Mouse (Mus musculus) testis, postnatal 14 days (tissue): Measurements from ENCODE around the gene Sympk.

ENCODE experiments used
- DNase-seq: peaks from one replicate; pipeline ENCODE4 v3.0.0; 2021; ENCODE audit warnings: low spot score

Sympk gene

GRCm38 (mm10) chr7:19024096-19024506, at the start of gene Sympk:
Sympk (plus strand) TSS chr7:19024377.
- DNase-seq, result peak; percentile 96

- no peak for DNase-seq
Observed at GRCm38 (mm10) chr7:18978381-18978780, 45.8 kb upstream of the Sympk start.

- DNase-seq, result no peak
Observed at GRCm38 (mm10) chr7:18986503-18986902, 37.7 kb upstream of the Sympk start.

GRCm38 (mm10) chr7:18987100-18987499, 37.1 kb upstream of the Sympk start, which contains the start of gene Nanos2:
Nanos2 (plus strand) TSS chr7:18987400.
- DNase-seq, result no peak

- no peak for DNase-seq
Observed at GRCm38 (mm10) chr7:18987747-18988146, 36.4 kb upstream of the Sympk start.

- no peak for DNase-seq
Observed at GRCm38 (mm10) chr7:18988780-18989179, 35.4 kb upstream of the Sympk start.

- DNase-seq, result no peak
Observed at GRCm38 (mm10) chr7:18989995-18990394, 34.2 kb upstream of the Sympk start.

- DNase-seq, result peak; percentile 99
Observed at GRCm38 (mm10) chr7:18990601-18991295, 33.4 kb upstream of the Sympk start, which contains the start of gene Mypop. Mypop (plus strand) TSS chr7:18991245.

- DNase-seq, result no peak
Observed at GRCm38 (mm10) chr7:18991660-18992293, 32.4 kb upstream of the Sympk start.

- DNase-seq, result no peak
Observed at GRCm38 (mm10) chr7:18992294-18992675, 31.9 kb upstream of the Sympk start.

GRCm38 (mm10) chr7:18993036-18993435, 31.1 kb upstream of the Sympk start:
- no peak for DNase-seq

- DNase-seq, result no peak
Observed at GRCm38 (mm10) chr7:18998835-18999234, 25.3 kb upstream of the Sympk start.

- DNase-seq, result no peak
Observed at GRCm38 (mm10) chr7:19000421-19000820, 23.8 kb upstream of the Sympk start.

- no peak for DNase-seq
Observed at GRCm38 (mm10) chr7:19001066-19001806, 22.9 kb upstream of the Sympk start.

- DNase-seq, result no peak
Observed at GRCm38 (mm10) chr7:19001807-19002085, 22.4 kb upstream of the Sympk start.

- no peak for DNase-seq
Observed at GRCm38 (mm10) chr7:19002115-19002514, 22.1 kb upstream of the Sympk start.

- peak; percentile 79 for DNase-seq
Observed at GRCm38 (mm10) chr7:19002848-19003498, 21.2 kb upstream of the Sympk start.

GRCm38 (mm10) chr7:19003902-19004630, 20.1 kb upstream of the Sympk start, which contains the start of gene Irf2bp1:
Irf2bp1 (plus strand) TSS chr7:19004044.
- peak; percentile 92 for DNase-seq

GRCm38 (mm10) chr7:19004631-19005079, 19.5 kb upstream of the Sympk start:
- DNase-seq, result no peak

- DNase-seq, result no peak
Observed at GRCm38 (mm10) chr7:19005417-19006121, 18.6 kb upstream of the Sympk start.

- DNase-seq, result no peak
Observed at GRCm38 (mm10) chr7:19006476-19006875, 17.7 kb upstream of the Sympk start.
